Mouse (Mus musculus): ENCODE results near the gene Dpy19l1. TPM values are rescaled to one million over a fixed set of nuclear protein-coding genes. Genes with fewer than 3 reads are reported as not detected.
A peak's percentile ranks its signal among the peaks of the same experiment; 100 is the strongest.

Dpy19l1 gene
- polyA plus RNA-seq (2015; fragmentation: Nextera tagmentation; extraction: Ambion mirVana) = 12.9 and 13.0 TPM in 2 replicates

GRCm38 (mm10) chr9:24503067-24503857 is at the start of gene Dpy19l1:
Dpy19l1 (minus strand) TSS chr9:24503140.
- Histone ChIP-seq H3K27me3 (no peaks in the 10 kb centered on the region), H3K9me3 (replicated peaks) (no peaks in the 10 kb centered on the region), H3K4me1 (replicated peaks) (peaks cover 52% of the 10 kb centered on the region), H3K9ac (peak within 1 kb of the TSS; percentile 93), H3K4me2 (peak within 1 kb of the TSS; percentile 79), H3K36me3 (peaks cover 7% of the 10 kb centered on the region), H3K4me3 (replicated peaks) (peak within 1 kb of the TSS; percentile 86), H3K27ac (peak within 1 kb of the TSS; percentile 91)
- DNase-seq (peak; percentile 86), ATAC-seq (ENCODE audit: low read depth) (peak; percentile 92)
- under 1% methylated on average over 99 of the region's 99 CpGs for WGBS (ENCODE audit: insufficient replicate concordance)

- no peak for DNase-seq
- 31% methylated on average over 2 of the region's 2 CpGs for WGBS (ENCODE audit: insufficient replicate concordance)
- H3K27me3 ChIP-seq = no peaks in the 10 kb centered on the region
- no peaks in the 10 kb centered on the region for H3K4me1 ChIP-seq (replicated peaks)
- H3K9ac ChIP-seq = no peak overlapping the region
- H3K36me3 ChIP-seq = no peaks in the 10 kb centered on the region
- no peak overlapping the region for H3K27ac ChIP-seq
- H3K4me2 ChIP-seq = no peak overlapping the region
- ATAC-seq (ENCODE audit: low read depth) = no peak
- H3K4me3 ChIP-seq (replicated peaks) = no peak overlapping the region
- H3K9me3 ChIP-seq (replicated peaks) = no peaks in the 10 kb centered on the region
These were observed 35.2 kb upstream of the Dpy19l1 start for GRCm38 (mm10) chr9:24538159-24538558.

GRCm38 (mm10) chr9:24516575-24517139 is 13.7 kb upstream of the Dpy19l1 start:
- Histone ChIP-seq H3K9ac (no peak overlapping the region), H3K4me3 (replicated peaks) (no peak overlapping the region), H3K27me3 (no peaks in the 10 kb centered on the region), H3K4me2 (no peak overlapping the region), H3K27ac (no peak overlapping the region), H3K36me3 (no peaks in the 10 kb centered on the region), H3K9me3 (replicated peaks) (no peaks in the 10 kb centered on the region), H3K4me1 (replicated peaks) (no peaks in the 10 kb centered on the region)
- 47% methylated on average over 10 of the region's 10 CpGs for WGBS (ENCODE audit: insufficient replicate concordance)
- peak; percentile 45; the same call in 1 of the 2 replicates for ATAC-seq (ENCODE audit: low read depth)
- DNase-seq = no peak

GRCm38 (mm10) chr9:24514078-24514469 is 11.1 kb upstream of the Dpy19l1 start:
- Histone ChIP-seq H3K9ac (no peak overlapping the region), H3K27me3 (no peaks in the 10 kb centered on the region), H3K4me1 (replicated peaks) (no peaks in the 10 kb centered on the region), H3K36me3 (no peaks in the 10 kb centered on the region), H3K4me3 (replicated peaks) (no peak overlapping the region), H3K4me2 (no peak overlapping the region), H3K27ac (no peak overlapping the region), H3K9me3 (replicated peaks) (no peaks in the 10 kb centered on the region)
- ATAC-seq (ENCODE audit: low read depth) = no peak
- WGBS (ENCODE audit: insufficient replicate concordance) = 60% methylated on average over 5 of the region's 5 CpGs
- DNase-seq = no peak

GRCm38 (mm10) chr9:24513290-24514077 is 10.5 kb upstream of the Dpy19l1 start:
- H3K27me3 ChIP-seq = no peaks in the 10 kb centered on the region
- no peak for DNase-seq
- 59% methylated on average over 9 of the region's 9 CpGs for WGBS (ENCODE audit: insufficient replicate concordance)

GRCm38 (mm10) chr9:24512121-24512539 is 9.2 kb upstream of the Dpy19l1 start:
- no peak overlapping the region for H3K4me2 ChIP-seq
- no peak for DNase-seq
- H3K27ac ChIP-seq = no peak overlapping the region
- no peak overlapping the region for H3K4me3 ChIP-seq (replicated peaks)
- no peaks in the 10 kb centered on the region for H3K9me3 ChIP-seq (replicated peaks)
- no peaks in the 10 kb centered on the region for H3K27me3 ChIP-seq
- no peak overlapping the region for H3K9ac ChIP-seq
- ATAC-seq (ENCODE audit: low read depth) = no peak
- H3K36me3 ChIP-seq = no peaks in the 10 kb centered on the region
- 75% methylated on average over 5 of the region's 5 CpGs for WGBS (ENCODE audit: insufficient replicate concordance)
- no peaks in the 10 kb centered on the region for H3K4me1 ChIP-seq (replicated peaks)

More at GRCm38 (mm10) chr9:24513290-24514077, 10.5 kb upstream of the Dpy19l1 start:
- Histone ChIP-seq H3K4me1 (replicated peaks) (no peaks in the 10 kb centered on the region), H3K9ac (no peak overlapping the region), H3K36me3 (no peaks in the 10 kb centered on the region), H3K4me2 (no peak overlapping the region), H3K27ac (no peak overlapping the region), H3K9me3 (replicated peaks) (no peaks in the 10 kb centered on the region), H3K4me3 (replicated peaks) (no peak overlapping the region)
- no peak for ATAC-seq (ENCODE audit: low read depth)

GRCm38 (mm10) chr9:24511371-24512120 is 8.6 kb upstream of the Dpy19l1 start:
- Histone ChIP-seq H3K4me1 (replicated peaks) (no peaks in the 10 kb centered on the region), H3K27ac (no peak overlapping the region), H3K4me3 (replicated peaks) (no peak overlapping the region), H3K36me3 (no peaks in the 10 kb centered on the region), H3K9ac (no peak overlapping the region), H3K4me2 (no peak overlapping the region), H3K27me3 (no peaks in the 10 kb centered on the region), H3K9me3 (replicated peaks) (no peaks in the 10 kb centered on the region)
- WGBS (ENCODE audit: insufficient replicate concordance) = 66% methylated on average over 4 of the region's 4 CpGs
- ATAC-seq (ENCODE audit: low read depth) (no peak), DNase-seq (no peak)

GRCm38 (mm10) chr9:24508880-24509279 is 5.9 kb upstream of the Dpy19l1 start:
- ATAC-seq (ENCODE audit: low read depth) (no peak), DNase-seq (no peak)
- no peak overlapping the region for H3K4me3 ChIP-seq (replicated peaks)
- H3K4me2 ChIP-seq = no peak overlapping the region
- no peak overlapping the region for H3K9ac ChIP-seq
- WGBS (ENCODE audit: insufficient replicate concordance) = 70% methylated on average over 4 of the region's 4 CpGs
- no peaks in the 10 kb centered on the region for H3K27me3 ChIP-seq
- no peaks in the 10 kb centered on the region for H3K9me3 ChIP-seq (replicated peaks)
- H3K27ac ChIP-seq = no peak overlapping the region
- H3K36me3 ChIP-seq = no peaks in the 10 kb centered on the region
- peaks cover 14% of the 10 kb centered on the region for H3K4me1 ChIP-seq (replicated peaks)

- DNase-seq (no peak), ATAC-seq (ENCODE audit: low read depth) (no peak)
- no peak overlapping the region for H3K4me3 ChIP-seq (replicated peaks)
- no peaks in the 10 kb centered on the region for H3K36me3 ChIP-seq
- H3K4me1 ChIP-seq (replicated peaks) = peaks cover 19% of the 10 kb centered on the region
- H3K27ac ChIP-seq = no peak overlapping the region
- H3K27me3 ChIP-seq = no peaks in the 10 kb centered on the region
- H3K4me2 ChIP-seq = no peak overlapping the region
- H3K9ac ChIP-seq = no peak overlapping the region
- H3K9me3 ChIP-seq (replicated peaks) = no peaks in the 10 kb centered on the region
These were observed 3.6 kb upstream of the Dpy19l1 start for GRCm38 (mm10) chr9:24506510-24506909.

- no peak overlapping the region for H3K27ac ChIP-seq
- H3K9ac ChIP-seq = no peak overlapping the region
- peaks cover 33% of the 10 kb centered on the region for H3K4me1 ChIP-seq (replicated peaks)
- H3K4me3 ChIP-seq (replicated peaks) = no peak overlapping the region
- DNase-seq (no peak), ATAC-seq (ENCODE audit: low read depth) (no peak)
- no peaks in the 10 kb centered on the region for H3K27me3 ChIP-seq
- no peak overlapping the region for H3K4me2 ChIP-seq
- WGBS (ENCODE audit: insufficient replicate concordance) = 51% methylated on average over 5 of the region's 5 CpGs
- no peaks in the 10 kb centered on the region for H3K9me3 ChIP-seq (replicated peaks)
- no peaks in the 10 kb centered on the region for H3K36me3 ChIP-seq
These were observed 2.2 kb upstream of the Dpy19l1 start for GRCm38 (mm10) chr9:24505017-24505763.

Data from liver, embryonic 13.5 days (tissue).